Mouse (Mus musculus): ENCODE results near the gene Pcnp. TPM values are rescaled to one million over a fixed set of nuclear protein-coding genes. Genes with fewer than 3 reads are reported as not detected.
A peak's percentile ranks its signal among the peaks of the same experiment; 100 is the strongest.

Gene Pcnp
- polyA plus RNA-seq, 1 experiment = 79.2 TPM

DNA sequence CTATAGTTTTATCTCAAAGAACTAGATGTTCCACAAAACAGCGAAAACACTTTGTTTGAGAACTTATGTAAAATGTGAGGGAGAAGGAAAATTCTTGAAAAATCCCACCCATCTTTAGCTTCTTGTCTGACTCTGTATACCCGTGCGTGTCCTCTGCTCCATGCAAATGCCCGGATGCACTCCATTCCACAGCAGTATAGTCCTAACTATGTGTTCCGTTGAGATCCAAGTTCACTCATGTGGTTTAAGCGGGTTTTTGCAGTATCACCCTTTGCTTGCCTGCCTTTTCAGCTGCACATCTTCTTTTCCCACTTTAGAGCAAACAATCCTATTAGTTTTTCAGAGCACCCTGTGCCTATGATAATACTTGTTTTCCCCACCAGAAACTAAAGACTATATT is 7.0 kb upstream of the Pcnp start:
- no peak for DNase-seq (ENCODE audit: low spot score)

- DNase-seq (ENCODE audit: low spot score) = no peak
These were observed 5.0 kb upstream of the Pcnp start for GRCm38 (mm10) chr16:56034566-56034965.

GRCm38 (mm10) chr16:56028722-56029551 is 602 bp downstream of the Pcnp start:
- DNase-seq (ENCODE audit: low spot score) = peak; percentile 82

GRCm38 (mm10) chr16:56027854-56028629 is 1.5 kb downstream of the Pcnp start:
- DNase-seq (ENCODE audit: low spot score) = no peak

GRCm38 (mm10) chr16:56019660-56020059 is 9.9 kb downstream of the Pcnp start:
- DNase-seq (ENCODE audit: low spot score) = no peak

DNA sequence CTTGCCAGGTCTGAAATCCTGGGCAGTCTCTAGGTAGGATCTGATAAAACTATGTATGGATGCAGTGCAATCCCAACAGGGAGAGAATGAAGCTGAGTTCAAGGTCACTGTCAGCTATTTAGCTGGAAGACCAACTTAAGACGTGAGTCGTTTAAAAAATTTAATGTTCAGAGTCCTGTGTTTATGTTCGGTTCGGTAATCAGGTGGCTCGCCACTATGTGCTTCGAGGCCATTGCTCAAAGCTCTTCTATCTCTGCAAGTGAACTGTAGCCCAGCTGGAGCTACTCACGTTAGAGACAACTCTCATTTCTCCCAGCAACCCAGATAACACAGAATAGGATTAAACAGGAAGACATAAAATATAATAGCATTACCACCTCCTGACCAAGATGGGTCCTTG is 15.5 kb downstream of the Pcnp start:
- DNase-seq (ENCODE audit: low spot score) = no peak

GRCm38 (mm10) chr16:56012789-56013743 is 16.5 kb downstream of the Pcnp start:
- DNase-seq (ENCODE audit: low spot score) = no peak

DNA sequence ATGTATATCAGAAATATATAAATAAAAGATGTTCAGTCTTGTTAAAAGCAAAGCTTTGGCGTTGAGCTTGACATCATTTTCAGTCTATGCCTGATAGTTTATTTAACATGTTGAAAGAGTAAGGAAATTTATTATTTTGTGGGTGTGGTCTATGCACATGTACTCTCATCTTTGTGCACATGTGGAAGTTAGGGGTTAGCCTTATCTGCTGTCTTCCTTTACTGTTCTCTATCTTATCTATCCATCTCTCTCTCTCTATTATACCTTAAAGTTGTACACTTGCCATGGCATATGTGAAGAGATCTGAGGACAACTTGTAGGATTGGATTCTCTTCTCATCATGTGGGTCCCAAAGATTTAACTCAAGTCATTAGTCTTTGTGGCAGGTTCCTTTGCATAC is 20.7 kb downstream of the Pcnp start:
- no peak for DNase-seq (ENCODE audit: low spot score)

- no peak for DNase-seq (ENCODE audit: low spot score)
These were observed 22.7 kb downstream of the Pcnp start for GRCm38 (mm10) chr16:56006798-56007197.

DNA sequence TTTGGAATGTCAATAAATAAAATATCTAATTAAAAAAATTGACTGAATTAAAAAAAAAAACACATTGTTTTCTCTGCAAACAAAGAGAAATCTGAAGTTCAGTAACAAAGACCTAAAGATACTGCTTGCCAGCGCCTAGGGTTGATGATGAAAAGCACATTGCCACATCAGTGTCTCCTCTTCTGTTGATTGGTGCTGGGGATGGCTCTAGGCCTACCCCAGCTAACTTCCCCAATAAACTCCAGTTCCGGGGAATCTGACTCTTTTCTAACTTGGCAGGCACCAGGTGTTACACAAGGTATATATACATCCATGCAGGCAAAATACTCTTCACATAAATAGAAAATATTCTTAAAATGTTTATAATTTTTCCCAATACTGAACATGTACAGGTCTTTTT is 35.3 kb downstream of the Pcnp start:
- DNase-seq (ENCODE audit: low spot score) = no peak

GRCm38 (mm10) chr16:55990311-55990710 is 39.2 kb downstream of the Pcnp start:
- no peak for DNase-seq (ENCODE audit: low spot score)

GRCm38 (mm10) chr16:55986001-55986400 is 43.5 kb downstream of the Pcnp start:
- no peak for DNase-seq (ENCODE audit: low spot score)

GRCm38 (mm10) chr16:55974903-55975285 is 54.6 kb downstream of the Pcnp start:
- DNase-seq (ENCODE audit: low spot score) = no peak

- DNase-seq (ENCODE audit: low spot score) = peak; percentile 87
These were observed 55.2 kb downstream of the Pcnp start for GRCm38 (mm10) chr16:55974256-55974902.

DNA sequence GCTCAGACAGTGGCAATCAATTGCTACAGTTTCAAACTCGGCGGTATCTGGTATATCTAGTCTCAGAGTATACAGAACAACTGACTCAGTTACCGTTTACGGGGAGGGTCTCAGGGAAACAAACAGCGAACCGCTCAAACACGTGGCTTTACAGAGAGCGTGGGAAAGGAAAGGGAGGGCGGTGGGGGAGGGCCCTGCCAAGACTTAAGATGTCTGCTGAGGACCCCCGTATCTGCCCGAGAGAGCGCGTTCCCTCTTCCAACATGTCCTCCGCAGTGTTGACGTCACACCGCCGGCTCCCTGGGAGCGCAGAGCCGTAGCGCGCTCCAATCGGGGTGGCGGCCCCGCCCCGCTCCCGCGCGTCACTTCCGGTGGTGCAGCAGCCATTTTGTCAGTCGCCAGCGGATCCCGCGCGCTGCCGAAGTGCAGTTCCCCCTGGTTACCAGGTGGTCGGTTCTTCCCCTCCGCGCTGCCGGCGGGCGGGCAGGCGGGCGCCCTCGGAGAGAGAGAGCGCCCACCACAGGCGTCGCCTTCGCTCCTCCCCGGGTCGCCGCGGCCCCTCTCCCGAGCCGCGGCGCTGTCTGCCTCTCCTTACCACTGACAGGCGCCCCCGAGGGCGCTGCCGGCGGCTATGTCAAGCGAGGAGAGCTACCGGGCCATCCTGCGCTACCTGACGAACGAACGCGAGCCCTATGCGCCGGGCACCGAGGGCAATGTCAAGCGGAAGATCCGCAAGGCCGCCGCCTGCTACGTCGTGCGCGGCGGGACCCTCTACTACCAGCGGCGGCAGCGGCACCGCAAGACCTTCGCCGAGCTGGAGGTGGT is 55.9 kb downstream of the Pcnp start, which contains the start of gene Zbtb11:
TSS of gene Zbtb11 (plus strand) at position 453 of the 825 bp plus-strand sequence.
- peak; percentile 99 for DNase-seq (ENCODE audit: low spot score)

- DNase-seq (ENCODE audit: low spot score) = no peak
These were observed 56.8 kb downstream of the Pcnp start for GRCm38 (mm10) chr16:55972626-55973201.

DNA sequence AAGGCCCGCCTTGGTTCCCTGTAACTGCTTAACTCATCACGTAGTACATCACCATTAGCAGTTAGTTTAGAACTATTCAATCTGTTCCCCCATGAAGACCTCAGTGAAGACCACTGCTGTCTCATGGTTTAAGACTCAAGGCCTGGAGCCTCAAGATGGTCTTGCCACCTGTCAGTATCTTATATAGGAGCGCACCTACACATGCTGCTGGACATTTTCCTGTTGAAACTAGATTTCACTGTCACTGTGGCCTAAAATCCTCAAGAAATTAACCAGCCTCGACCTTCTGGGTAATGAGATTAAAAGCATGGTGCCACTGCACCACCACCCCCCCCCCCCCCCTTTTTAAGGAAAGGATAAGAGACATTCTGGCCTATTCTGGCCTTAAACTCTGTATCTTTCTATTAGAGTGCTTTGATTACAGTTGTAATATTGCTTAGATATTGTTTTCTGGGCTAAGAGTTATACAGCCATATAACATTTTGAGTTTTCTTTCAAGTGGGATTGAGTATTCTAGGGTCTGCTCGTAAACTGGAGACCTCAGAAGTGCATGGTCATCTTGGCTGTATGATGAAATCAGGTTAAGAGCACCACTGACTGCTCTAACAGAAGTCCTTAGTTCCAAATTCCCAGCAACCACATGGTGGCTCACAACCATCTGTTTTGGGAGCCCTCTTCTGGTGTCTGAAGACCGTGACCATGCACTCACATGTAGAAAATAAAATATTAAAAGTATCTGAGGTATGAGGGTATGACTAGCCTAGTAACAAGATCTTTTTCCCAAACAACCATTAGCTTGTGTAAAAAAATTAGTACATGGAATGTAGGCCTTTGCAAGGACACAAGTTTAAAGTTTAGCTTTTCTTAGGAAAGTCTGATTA is 57.6 kb downstream of the Pcnp start:
- DNase-seq (ENCODE audit: low spot score) = no peak

- DNase-seq (ENCODE audit: low spot score) = no peak
These were observed 59.1 kb downstream of the Pcnp start for GRCm38 (mm10) chr16:55970416-55970815.

DNA sequence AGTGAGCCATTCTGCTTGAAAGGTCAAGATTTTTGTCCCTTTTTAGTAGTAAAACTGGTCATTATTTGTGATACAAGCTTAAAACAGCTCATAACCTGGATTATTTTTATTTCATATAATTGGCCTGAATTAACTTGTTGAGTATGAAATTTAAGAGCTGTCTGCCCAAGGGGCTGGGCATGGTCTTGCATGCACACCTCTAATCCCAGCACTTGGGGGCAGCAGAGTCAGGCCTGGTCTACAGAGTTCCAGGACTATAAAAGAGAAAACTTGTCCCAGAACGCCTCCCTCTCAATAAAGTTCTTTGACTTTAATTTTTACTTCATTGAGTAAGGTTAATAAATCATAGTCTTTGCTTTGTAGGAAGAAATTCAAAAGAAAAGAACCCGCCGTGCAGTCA is 60.4 kb downstream of the Pcnp start:
- DNase-seq (ENCODE audit: low spot score) = no peak
